Mouse (Mus musculus): Measurements from ENCODE around the gene Cfap221. TPM values are rescaled to one million over a fixed set of nuclear protein-coding genes. Genes with fewer than 3 reads are reported as not detected.

Cfap221 gene
- polyA plus RNA-seq, 1 experiment: not detected

DNA sequence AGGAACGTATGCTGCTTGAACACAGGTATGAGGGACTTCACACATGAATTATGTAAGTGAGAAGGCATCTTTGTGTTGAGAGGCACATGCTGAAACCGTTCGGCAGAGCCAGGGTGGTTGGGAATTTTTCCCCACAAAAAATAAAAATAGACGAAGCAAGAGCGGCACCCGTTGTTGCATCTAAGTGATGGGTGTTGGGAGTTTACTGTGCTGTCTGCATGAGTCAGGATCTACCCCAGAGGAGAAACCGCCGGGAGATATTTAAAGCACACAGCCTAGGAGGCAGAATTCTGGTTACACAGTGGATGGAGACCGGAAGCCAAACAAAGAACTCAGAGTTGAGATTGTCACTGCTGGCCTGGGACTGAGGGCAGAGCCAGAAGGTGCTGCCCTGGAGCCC lies 105.9 kb downstream of the Cfap221 start:
- H3K9me3 ChIP-seq (replicated peaks; ENCODE audit: control insufficient read depth, insufficient read depth, low read length, poor library complexity, severe bottlenecking): no peaks in the 10 kb centered on the region
- H3K4me3 ChIP-seq (ENCODE audit: low read depth, low read length): no peak overlapping the region
- no peaks in the 10 kb centered on the region for H3K4me1 ChIP-seq (ENCODE audit: control insufficient read depth, insufficient read depth, low read length)
- no peak overlapping the region for H3K9ac ChIP-seq (ENCODE audit: low read depth, poor library complexity, severe bottlenecking)
- TF ChIP-seq EP300 (IDR thresholded peaks at IDR 0.05; ENCODE audit: insufficient read depth, low read depth, low read length): no peak
- no peaks in the 10 kb centered on the region for H3K27me3 ChIP-seq (ENCODE audit: control insufficient read depth, insufficient read depth, low read length, poor library complexity, severe bottlenecking)
- no peak overlapping the region for H3K27ac ChIP-seq (ENCODE audit: insufficient read depth, low read length)
- no peaks in the 10 kb centered on the region for H3K36me3 ChIP-seq (ENCODE audit: control insufficient read depth, insufficient read depth, low read length, poor library complexity, severe bottlenecking)

DNA sequence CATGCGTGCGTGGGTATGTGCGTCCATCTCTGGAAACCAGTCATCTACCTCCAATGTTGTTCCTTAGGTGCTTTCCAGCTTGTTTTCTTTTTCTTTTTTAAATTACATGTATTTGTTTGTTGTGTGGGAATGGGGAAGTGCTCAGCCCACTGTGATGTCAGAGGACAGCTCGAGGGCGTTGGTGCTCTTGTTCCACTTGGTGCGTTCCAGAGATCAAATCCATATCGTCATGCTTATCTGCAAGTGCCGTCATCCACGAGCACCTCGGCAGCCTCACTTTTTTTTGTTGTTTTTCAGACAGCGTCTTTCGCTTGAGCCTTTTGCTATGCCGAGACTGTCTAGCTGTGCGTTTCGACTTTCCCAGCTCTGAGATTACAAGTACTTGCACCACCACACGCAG lies 107.7 kb downstream of the Cfap221 start:
- TF ChIP-seq POLR2A (IDR thresholded peaks at IDR 0.05; ENCODE audit: insufficient read depth, low read length) (no peak), CTCF (IDR thresholded peaks at IDR 0.05; ENCODE audit: low read depth, low read length) (no peak), EP300 (IDR thresholded peaks at IDR 0.05; ENCODE audit: insufficient read depth, low read depth, low read length) (no peak)
- no peaks in the 10 kb centered on the region for H3K9me3 ChIP-seq (replicated peaks; ENCODE audit: control insufficient read depth, insufficient read depth, low read length, poor library complexity, severe bottlenecking)
- no peaks in the 10 kb centered on the region for H3K4me1 ChIP-seq (ENCODE audit: control insufficient read depth, insufficient read depth, low read length)
- no peaks in the 10 kb centered on the region for H3K27me3 ChIP-seq (ENCODE audit: control insufficient read depth, insufficient read depth, low read length, poor library complexity, severe bottlenecking)
- H3K36me3 ChIP-seq (ENCODE audit: control insufficient read depth, insufficient read depth, low read length, poor library complexity, severe bottlenecking): no peaks in the 10 kb centered on the region
- H3K9ac ChIP-seq (ENCODE audit: low read depth, poor library complexity, severe bottlenecking): no peak overlapping the region
- no peak overlapping the region for H3K27ac ChIP-seq (ENCODE audit: insufficient read depth, low read length)
- no peak overlapping the region for H3K4me3 ChIP-seq (ENCODE audit: low read depth, low read length)

DNA sequence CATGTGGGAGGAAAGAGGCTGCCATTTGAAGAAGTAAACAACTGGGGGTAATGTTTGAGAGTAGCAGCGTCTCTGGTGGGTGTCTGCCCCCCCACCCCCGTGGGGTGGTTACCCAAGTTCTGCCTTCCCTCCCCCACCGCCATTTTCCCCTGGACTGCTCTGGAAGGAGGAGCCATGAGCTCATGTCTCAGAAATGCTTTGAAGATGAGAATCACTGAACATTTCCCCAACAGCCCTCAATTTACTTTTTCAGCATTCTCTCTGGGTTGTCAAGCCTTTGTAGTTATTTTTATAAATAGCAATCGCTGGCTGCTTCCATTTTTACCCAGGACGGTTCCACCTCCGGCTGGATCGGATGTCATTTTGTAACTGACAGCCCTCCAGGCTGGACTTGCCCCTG lies 110.7 kb downstream of the Cfap221 start:
- no peaks in the 10 kb centered on the region for H3K36me3 ChIP-seq (ENCODE audit: control insufficient read depth, insufficient read depth, low read length, poor library complexity, severe bottlenecking)
- no peak overlapping the region for H3K4me3 ChIP-seq (ENCODE audit: low read depth, low read length)
- no peaks in the 10 kb centered on the region for H3K4me1 ChIP-seq (ENCODE audit: control insufficient read depth, insufficient read depth, low read length)
- H3K27me3 ChIP-seq (ENCODE audit: control insufficient read depth, insufficient read depth, low read length, poor library complexity, severe bottlenecking): no peaks in the 10 kb centered on the region
- H3K9me3 ChIP-seq (replicated peaks; ENCODE audit: control insufficient read depth, insufficient read depth, low read length, poor library complexity, severe bottlenecking): no peaks in the 10 kb centered on the region
- H3K27ac ChIP-seq (ENCODE audit: insufficient read depth, low read length): no peak overlapping the region
- no peak overlapping the region for H3K9ac ChIP-seq (ENCODE audit: low read depth, poor library complexity, severe bottlenecking)
- TF ChIP-seq EP300 (IDR thresholded peaks at IDR 0.05; ENCODE audit: insufficient read depth, low read depth, low read length) (no peak), POLR2A (IDR thresholded peaks at IDR 0.05; ENCODE audit: insufficient read depth, low read length) (no peak), CTCF (IDR thresholded peaks at IDR 0.05; ENCODE audit: low read depth, low read length) (no peak)

DNA sequence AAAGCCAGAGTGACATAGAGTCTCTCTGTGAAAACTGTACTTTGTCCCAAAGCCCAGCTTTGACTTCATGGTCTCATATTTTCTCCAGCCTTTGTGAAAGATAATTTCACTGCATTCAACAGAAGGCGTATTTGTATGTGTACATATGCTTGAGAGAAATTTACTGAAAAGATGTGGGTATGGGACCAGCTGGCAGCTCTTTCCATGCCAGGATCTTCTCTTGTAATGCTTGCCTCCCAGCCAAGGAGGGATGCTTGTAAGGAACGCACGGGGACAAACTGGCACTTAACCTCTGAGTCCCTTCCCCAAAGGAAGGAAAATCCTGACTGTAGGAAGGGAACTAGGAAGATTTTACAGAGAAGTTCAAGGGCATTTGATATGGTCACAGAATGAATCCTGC lies 112.8 kb downstream of the Cfap221 start:
- H3K36me3 ChIP-seq (ENCODE audit: control insufficient read depth, insufficient read depth, low read length, poor library complexity, severe bottlenecking): no peaks in the 10 kb centered on the region
- no peaks in the 10 kb centered on the region for H3K27me3 ChIP-seq (ENCODE audit: control insufficient read depth, insufficient read depth, low read length, poor library complexity, severe bottlenecking)
- no peaks in the 10 kb centered on the region for H3K9me3 ChIP-seq (replicated peaks; ENCODE audit: control insufficient read depth, insufficient read depth, low read length, poor library complexity, severe bottlenecking)
- no peak overlapping the region for H3K4me3 ChIP-seq (ENCODE audit: low read depth, low read length)
- no peaks in the 10 kb centered on the region for H3K4me1 ChIP-seq (ENCODE audit: control insufficient read depth, insufficient read depth, low read length)
- no peak for TF ChIP-seq CTCF (IDR thresholded peaks at IDR 0.05; ENCODE audit: low read depth, low read length)
- TF ChIP-seq POLR2A (IDR thresholded peaks at IDR 0.05; ENCODE audit: insufficient read depth, low read length): no peak
- TF ChIP-seq EP300 (IDR thresholded peaks at IDR 0.05; ENCODE audit: insufficient read depth, low read depth, low read length): no peak
- H3K27ac ChIP-seq (ENCODE audit: insufficient read depth, low read length): no peak overlapping the region
- no peak overlapping the region for H3K9ac ChIP-seq (ENCODE audit: low read depth, poor library complexity, severe bottlenecking)

GRCm38 (mm10) chr1:119878909-119879308 lies 118.1 kb downstream of the Cfap221 start:
- no peaks in the 10 kb centered on the region for H3K27me3 ChIP-seq (ENCODE audit: control insufficient read depth, insufficient read depth, low read length, poor library complexity, severe bottlenecking)
- no peak overlapping the region for H3K9ac ChIP-seq (ENCODE audit: low read depth, poor library complexity, severe bottlenecking)
- no peaks in the 10 kb centered on the region for H3K9me3 ChIP-seq (replicated peaks; ENCODE audit: control insufficient read depth, insufficient read depth, low read length, poor library complexity, severe bottlenecking)
- H3K27ac ChIP-seq (ENCODE audit: insufficient read depth, low read length): no peak overlapping the region
- no peak for TF ChIP-seq POLR2A (IDR thresholded peaks at IDR 0.05; ENCODE audit: insufficient read depth, low read length)
- no peak for TF ChIP-seq EP300 (IDR thresholded peaks at IDR 0.05; ENCODE audit: insufficient read depth, low read depth, low read length)
- no peak for TF ChIP-seq CTCF (IDR thresholded peaks at IDR 0.05; ENCODE audit: low read depth, low read length)
- H3K4me3 ChIP-seq (ENCODE audit: low read depth, low read length): no peak overlapping the region
- no peaks in the 10 kb centered on the region for H3K4me1 ChIP-seq (ENCODE audit: control insufficient read depth, insufficient read depth, low read length)
- no peaks in the 10 kb centered on the region for H3K36me3 ChIP-seq (ENCODE audit: control insufficient read depth, insufficient read depth, low read length, poor library complexity, severe bottlenecking)

DNA sequence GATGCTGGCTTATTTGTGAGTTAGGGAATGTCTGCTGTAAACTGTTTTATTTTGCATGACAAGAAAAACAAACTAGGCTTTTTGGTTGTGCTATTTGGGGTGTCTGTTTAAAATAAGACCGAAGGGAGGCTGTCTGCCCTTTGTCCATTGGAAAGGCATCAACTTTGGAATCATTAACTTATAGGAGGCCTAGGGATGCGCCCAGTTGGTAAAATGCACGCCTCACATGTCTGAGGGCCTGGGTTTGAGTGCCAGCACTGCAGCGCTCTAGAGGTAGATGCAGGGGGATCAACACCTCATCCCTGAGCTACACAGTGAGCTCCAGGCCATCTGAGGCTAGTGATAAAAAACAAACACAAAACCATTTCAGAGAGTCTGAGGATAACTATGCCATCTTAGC lies 119.6 kb downstream of the Cfap221 start:
- no peak overlapping the region for H3K27ac ChIP-seq (ENCODE audit: insufficient read depth, low read length)
- TF ChIP-seq CTCF (IDR thresholded peaks at IDR 0.05; ENCODE audit: low read depth, low read length): no peak
- TF ChIP-seq POLR2A (IDR thresholded peaks at IDR 0.05; ENCODE audit: insufficient read depth, low read length): no peak
- TF ChIP-seq EP300 (IDR thresholded peaks at IDR 0.05; ENCODE audit: insufficient read depth, low read depth, low read length): no peak
- H3K27me3 ChIP-seq (ENCODE audit: control insufficient read depth, insufficient read depth, low read length, poor library complexity, severe bottlenecking): no peaks in the 10 kb centered on the region
- no peaks in the 10 kb centered on the region for H3K9me3 ChIP-seq (replicated peaks; ENCODE audit: control insufficient read depth, insufficient read depth, low read length, poor library complexity, severe bottlenecking)
- no peak overlapping the region for H3K9ac ChIP-seq (ENCODE audit: low read depth, poor library complexity, severe bottlenecking)
- no peaks in the 10 kb centered on the region for H3K4me1 ChIP-seq (ENCODE audit: control insufficient read depth, insufficient read depth, low read length)
- no peak overlapping the region for H3K4me3 ChIP-seq (ENCODE audit: low read depth, low read length)
- no peaks in the 10 kb centered on the region for H3K36me3 ChIP-seq (ENCODE audit: control insufficient read depth, insufficient read depth, low read length, poor library complexity, severe bottlenecking)

Other genes with a start within 250 kb of the Cfap221 start
- gene Ptpn4, start 159.6 kb downstream of the Cfap221 start, polyA plus RNA-seq (2011; ENCODE audit: insufficient read depth, insufficient read length, low read depth, missing spikeins): 20.9 and 29.2 TPM in 2 replicates
- 6.8 and 8.7 TPM in 2 replicates for gene Tmem177, start 84.0 kb downstream of the Cfap221 start, polyA plus RNA-seq (2011; ENCODE audit: insufficient read depth, insufficient read length, low read depth, missing spikeins)
- gene Sctr, start 9.7 kb upstream of the Cfap221 start, polyA plus RNA-seq (2011; ENCODE audit: insufficient read depth, insufficient read length, low read depth, missing spikeins): not detected in 2 replicates
- gene Tmem37, start 76.8 kb upstream of the Cfap221 start, polyA plus RNA-seq (2011; ENCODE audit: insufficient read depth, insufficient read length, low read depth, missing spikeins): 15.5 and 17.8 TPM in 2 replicates
- 319 and 354 TPM in 2 replicates for gene Dbi, start 123.8 kb upstream of the Cfap221 start, polyA plus RNA-seq (2011; ENCODE audit: insufficient read depth, insufficient read length, low read depth, missing spikeins)
- gene 3110009E18Rik, start 124.0 kb upstream of the Cfap221 start, polyA plus RNA-seq (2011; ENCODE audit: insufficient read depth, insufficient read length, low read depth, missing spikeins): 14.1 and 16.0 TPM in 2 replicates